Mouse (Mus musculus) kidney, postnatal 0 days (tissue): Measurements from ENCODE around the gene Myo9b. TPM values are rescaled to one million over a fixed set of nuclear protein-coding genes. Genes with fewer than 3 reads are reported as not detected.

Experiments used
- ATAC-seq: fragments of 200-750 bp; cut with Nextera tagmentation; replicated peaks from 2 replicates; pipeline ENCODE4 v1.8.0; 2017; ENCODE audit warnings: low read depth, moderate number of reproducible peaks, moderate TSS enrichment, moderate library complexity; ENCODE audit not compliant: low FRiP score
- DNase-seq: peaks from one replicate; pipeline ENCODE4 v3.0.0-alpha.2; 2016; ENCODE audit warnings: low spot score
- H3K27ac ChIP-seq: fragments of 300-500 bp; sonication (generic); 2 replicates; pipeline ENCODE4 v1.5.1; 2014; ENCODE audit warnings: mild to moderate bottlenecking
- H3K27me3 ChIP-seq: fragments of 300-500 bp; sonication (generic); 2 replicates; pipeline ENCODE4 v1.6.1; 2014; ENCODE audit warnings: low read length, mixed read lengths; ENCODE audit not compliant: insufficient read depth
- H3K36me3 ChIP-seq: fragments of 300-500 bp; sonication (generic); 2 replicates; pipeline ENCODE4 v1.6.1; 2014; ENCODE audit warnings: low read length, mixed read lengths; ENCODE audit not compliant: insufficient read depth
- H3K4me1 ChIP-seq: fragments of 300-500 bp; sonication (generic); replicated peaks from 2 replicates; pipeline ENCODE4 v1.6.1; 2014; ENCODE audit warnings: antibody characterized with exemption, low read length, mixed read lengths; ENCODE audit not compliant: insufficient read depth
- H3K4me2 ChIP-seq: fragments of 300-500 bp; sonication (generic); 2 replicates; pipeline ENCODE4 v1.6.1; 2014; ENCODE audit warnings: mild to moderate bottlenecking, low read length, moderate library complexity, mixed read lengths
- H3K4me3 ChIP-seq: fragments of 300-500 bp; sonication (generic); replicated peaks from 2 replicates; pipeline ENCODE4 v1.5.1; 2014; ENCODE audit warnings: low read depth, low read length
- H3K9ac ChIP-seq: fragments of 300-500 bp; sonication (generic); 2 replicates; pipeline ENCODE4 v1.6.1; 2014; ENCODE audit warnings: low read depth, low read length
- H3K9me3 ChIP-seq: fragments of 300-500 bp; sonication (generic); replicated peaks from 2 replicates; pipeline ENCODE4 v1.6.1; 2016; ENCODE audit warnings: low read length, inconsistent platforms, mixed read lengths
- CTCF ChIP-seq: IDR thresholded peaks from 2 replicates; pipeline ENCODE4 v1.5.1; 2016; ENCODE audit warnings: antibody characterized with exemption, low read depth, mild to moderate bottlenecking, moderate library complexity
- WGBS: fragments of 180-500 bp; shearing (Covaris S2); extraction: QIAGEN DNeasy Blood & Tissue Kit; methylation state at CpG from one replicate; pipeline ENCODE4 v1.1.7; 2014; 5-methylcytosine and 5-hydroxymethylcytosine counted together
- polyA plus RNA-seq: library from polyadenylated mRNA; unstranded; fragments of >200 nt; fragmentation: Nextera tagmentation; extraction: Ambion mirVana; gene quantifications from 2 replicates; pipeline ENCODE4 v1.2.1, GENCODE M21; 2015

The Myo9b gene
- polyA plus RNA-seq, 1 experiment from 2014 or later: 10.0 TPM

- Histone ChIP-seq H3K9me3 (no peaks in the 10 kb centered on the region), H3K27ac (no peak overlapping the region), H3K36me3 (0 out of 2 replicates have a peak, but pooled peaks cover 5% of the 10 kb centered on the region), H3K4me1 (no peaks in the 10 kb centered on the region), H3K4me3 (no peak overlapping the region), H3K4me2 (no peak overlapping the region), H3K27me3 (no peaks in the 10 kb centered on the region), H3K9ac (no peak overlapping the region)
- ATAC-seq (no peak), DNase-seq (no peak)
- TF ChIP-seq CTCF: no peak
- 88% methylated on average over 2 of the region's 2 CpGs for WGBS
These were observed 23.7 kb downstream of the Myo9b start for GRCm38 (mm10) chr8:71296188-71296621.

GRCm38 (mm10) chr8:71296784-71297183 lies 24.3 kb downstream of the Myo9b start:
- no peak overlapping the region for H3K9ac ChIP-seq
- no peak for DNase-seq
- WGBS: 100% methylated on average over 2 of the region's 2 CpGs
- H3K4me1 ChIP-seq: no peaks in the 10 kb centered on the region
- no peaks in the 10 kb centered on the region for H3K9me3 ChIP-seq
- H3K27ac ChIP-seq: no peak overlapping the region
- H3K27me3 ChIP-seq: no peaks in the 10 kb centered on the region
- H3K4me3 ChIP-seq: no peak overlapping the region
- TF ChIP-seq CTCF: no peak
- 0 out of 2 replicates have a peak, but pooled peaks cover 4% of the 10 kb centered on the region for H3K36me3 ChIP-seq
- H3K4me2 ChIP-seq: no peak overlapping the region
- no peak for ATAC-seq

- no peak for TF ChIP-seq CTCF
- no peaks in the 10 kb centered on the region for H3K27me3 ChIP-seq
- H3K27ac ChIP-seq: no peak overlapping the region
- H3K4me2 ChIP-seq: no peak overlapping the region
- WGBS: 86% methylated on average over 1 of the region's 1 CpGs
- H3K36me3 ChIP-seq: 0 out of 2 replicates have a peak, but pooled peaks cover 4% of the 10 kb centered on the region
- no peak for DNase-seq
- no peak overlapping the region for H3K9ac ChIP-seq
- no peaks in the 10 kb centered on the region for H3K4me1 ChIP-seq
- no peak overlapping the region for H3K4me3 ChIP-seq
- H3K9me3 ChIP-seq: no peaks in the 10 kb centered on the region
- no peak for ATAC-seq
These were observed 24.9 kb downstream of the Myo9b start for GRCm38 (mm10) chr8:71297439-71297838.

GRCm38 (mm10) chr8:71299716-71300115 lies 27.2 kb downstream of the Myo9b start:
- no peak for TF ChIP-seq CTCF
- no peak overlapping the region for H3K4me3 ChIP-seq
- no peaks in the 10 kb centered on the region for H3K4me1 ChIP-seq
- H3K9me3 ChIP-seq: no peaks in the 10 kb centered on the region
- no peak for DNase-seq
- H3K36me3 ChIP-seq: 0 out of 2 replicates have a peak, but pooled peaks cover 4% of the 10 kb centered on the region
- ATAC-seq: no peak
- no peak overlapping the region for H3K4me2 ChIP-seq
- no peak overlapping the region for H3K9ac ChIP-seq
- 98% methylated on average over 3 of the region's 3 CpGs for WGBS
- no peaks in the 10 kb centered on the region for H3K27me3 ChIP-seq
- H3K27ac ChIP-seq: no peak overlapping the region

- no peak for DNase-seq
- H3K36me3 ChIP-seq: 0 out of 2 replicates have a peak, but pooled peaks cover 4% of the 10 kb centered on the region
These were observed 30.3 kb downstream of the Myo9b start for GRCm38 (mm10) chr8:71302788-71303187.

GRCm38 (mm10) chr8:71303632-71304031 lies 31.1 kb downstream of the Myo9b start:
- no peak for TF ChIP-seq CTCF
- H3K9me3 ChIP-seq: no peaks in the 10 kb centered on the region
- H3K36me3 ChIP-seq: 0 out of 2 replicates have a peak, but pooled peaks cover 4% of the 10 kb centered on the region
- WGBS: 74% methylated on average over 1 of the region's 1 CpGs
- no peak for DNase-seq
- H3K4me2 ChIP-seq: no peak overlapping the region
- H3K27ac ChIP-seq: no peak overlapping the region
- no peaks in the 10 kb centered on the region for H3K27me3 ChIP-seq
- no peak for ATAC-seq
- no peak overlapping the region for H3K4me3 ChIP-seq
- no peaks in the 10 kb centered on the region for H3K4me1 ChIP-seq
- H3K9ac ChIP-seq: no peak overlapping the region

More at GRCm38 (mm10) chr8:71302788-71303187, 30.3 kb downstream of the Myo9b start:
- no peaks in the 10 kb centered on the region for H3K4me1 ChIP-seq
- no peak for ATAC-seq
- TF ChIP-seq CTCF: no peak
- no peaks in the 10 kb centered on the region for H3K9me3 ChIP-seq
- H3K4me2 ChIP-seq: no peak overlapping the region
- no peak overlapping the region for H3K4me3 ChIP-seq
- no peaks in the 10 kb centered on the region for H3K27me3 ChIP-seq
- 91% methylated on average over 1 of the region's 1 CpGs for WGBS
- H3K27ac ChIP-seq: no peak overlapping the region
- H3K9ac ChIP-seq: no peak overlapping the region

GRCm38 (mm10) chr8:71305988-71306387 lies 33.5 kb downstream of the Myo9b start:
- Histone ChIP-seq H3K27me3 (no peaks in the 10 kb centered on the region), H3K36me3 (no peaks in the 10 kb centered on the region), H3K9ac (no peak overlapping the region), H3K9me3 (no peaks in the 10 kb centered on the region), H3K4me2 (no peak overlapping the region), H3K4me3 (no peak overlapping the region), H3K4me1 (no peaks in the 10 kb centered on the region), H3K27ac (no peak overlapping the region)
- peak; percentile 14 for DNase-seq
- TF ChIP-seq CTCF: no peak
- peak; percentile 71 for ATAC-seq
- WGBS: 52% methylated on average over 1 of the region's 1 CpGs
